19 mouse cellular contexts compared by ENCODE assay signal in the genomic region with DNA sequence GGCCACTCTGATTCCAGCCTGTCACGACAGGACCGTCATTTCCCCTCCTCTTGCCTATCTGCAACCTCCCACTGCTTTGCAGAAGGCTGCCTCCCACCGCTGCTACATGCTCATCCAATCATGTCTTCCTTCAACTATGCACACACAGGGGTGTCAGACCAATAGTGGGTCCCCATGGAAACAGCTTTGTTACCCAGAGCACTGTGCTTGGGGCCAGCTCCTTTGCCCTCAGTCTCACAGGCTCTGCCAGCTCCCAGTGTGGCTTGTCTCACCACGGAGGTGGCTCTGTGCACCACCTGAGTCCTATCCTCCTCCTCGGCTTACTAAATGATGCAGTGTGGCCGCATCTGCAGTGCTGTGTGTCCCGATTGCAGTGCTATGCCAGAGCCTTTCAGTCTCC.
DNase-seq lines count a peak whose midpoint lies in the region; ATAC-seq and TF ChIP-seq lines count a peak whose summit lies in the region.
"Had no signal": no experiment of that assay in that cellular context is flagged by ENCODE, and none has a peak within 500 bp of the region (broad histone marks: within the 10 kb centered on the region; RNA-seq: fewer than 3 reads in every experiment).

No protein-coding gene starts in this region.

- H3K36me3 ChIP-seq in forebrain, embryonic 13.5 days (ENCODE audit: poor library complexity, severe bottlenecking) = no peaks in the 10 kb centered on the region
- H3K36me3 ChIP-seq in forebrain, postnatal 0 days (ENCODE audit: insufficient read depth) = no peaks in the 10 kb centered on the region
- H3K36me3 ChIP-seq: embryonic facial prominence, embryonic 15.5 days; G1E; heart, embryonic 10.5 days; limb, embryonic 10.5 days had no signal

- TF ChIP-seq CTCF in forebrain, postnatal 0 days (IDR thresholded peaks at IDR 0.05; ENCODE audit: low read depth) = no peak
- TF ChIP-seq CTCF in left cerebral cortex, adult 2 months (IDR thresholded peaks at IDR 0.05) = no peak

- H3K4me1 ChIP-seq in forebrain, embryonic 13.5 days = peaks cover 30% of the 10 kb centered on the region
- H3K4me1 ChIP-seq in forebrain, postnatal 0 days (ENCODE audit: insufficient read depth) = no peaks in the 10 kb centered on the region
- H3K4me1 ChIP-seq: limb, embryonic 10.5 days had no signal

- no peaks in the 10 kb centered on the region for H3K9me3 ChIP-seq in forebrain, embryonic 13.5 days (replicated peaks)
- H3K9me3 ChIP-seq in forebrain, postnatal 0 days (ENCODE audit: low read length) = no peaks in the 10 kb centered on the region
- H3K9me3 ChIP-seq: embryonic facial prominence, embryonic 15.5 days; heart, embryonic 10.5 days; limb, embryonic 10.5 days had no signal

- no peak overlapping the region for H3K4me3 ChIP-seq in forebrain, embryonic 13.5 days
- H3K4me3 ChIP-seq in forebrain, postnatal 0 days (ENCODE audit: low read depth, low read length) = no peak overlapping the region
- H3K4me3 ChIP-seq in left cerebral cortex, adult 2 months = no peak overlapping the region
- H3K4me3 ChIP-seq: embryonic facial prominence, embryonic 15.5 days; gastrocnemius, adult 2 months; heart, embryonic 10.5 days; limb, embryonic 10.5 days had no signal

- 68% methylated on average over 7 of the region's 7 CpGs for WGBS in forebrain, embryonic 13.5 days
- 69% methylated on average over 7 of the region's 7 CpGs for WGBS in forebrain, postnatal 0 days

- no peak overlapping the region for H3K27ac ChIP-seq in forebrain, embryonic 13.5 days
- no peak overlapping the region for H3K27ac ChIP-seq in forebrain, postnatal 0 days (ENCODE audit: low read depth, low read length)
- 0 out of 2 replicates have a peak overlapping the region, but pooled peaks have one; percentile 40 for H3K27ac ChIP-seq in left cerebral cortex, adult 2 months
- H3K27ac ChIP-seq: embryonic facial prominence, embryonic 15.5 days; gastrocnemius, adult 2 months; heart, embryonic 10.5 days; kidney, postnatal 0 days; limb, embryonic 10.5 days had no signal

- no peak overlapping the region for H3K9ac ChIP-seq in forebrain, embryonic 13.5 days
- no peak overlapping the region for H3K9ac ChIP-seq in forebrain, postnatal 0 days
- H3K9ac ChIP-seq: embryonic facial prominence, embryonic 15.5 days; liver, postnatal 0 days had no signal

- no peak overlapping the region for H3K4me2 ChIP-seq in forebrain, embryonic 13.5 days
- H3K4me2 ChIP-seq in forebrain, postnatal 0 days (ENCODE audit: low read depth) = no peak overlapping the region
- H3K4me2 ChIP-seq: embryonic facial prominence, embryonic 15.5 days had no signal

- ATAC-seq in forebrain, embryonic 13.5 days = 0 out of 2 replicates have a peak, but pooled peaks have one; percentile 33
- ATAC-seq in forebrain, postnatal 0 days = no peak
- ATAC-seq: liver, postnatal 0 days had no signal

- intact Hi-C loops in left cerebral cortex, adult 2 months (cut with DNase I) = no loop called here

- DNase-seq in forebrain, postnatal 0 days = no peak
- DNase-seq in left cerebral cortex, adult 2 months (ENCODE audit: extremely low spot score in 1 of 2, low spot score in 2 of 2) = no peak
- no peak for DNase-seq in left cerebral cortex, adult 18-20 months (ENCODE audit: low spot score in 2 of 2)
- DNase-seq in right cerebral cortex, postnatal 25 days = peak; percentile 22
- no peak for DNase-seq in right cerebral cortex, postnatal 36 days (ENCODE audit: low spot score in 2 of 2)
- DNase-seq in thymus, postnatal 36 days = no peak
- DNase-seq: adrenal gland, postnatal 25 days; cerebellum, postnatal 25 days; gastrocnemius, adult 2 months; heart, postnatal 10 days; kidney, adult 18-20 months; liver, postnatal 0 days; lung, postnatal 10 days had no signal

- no peaks in the 10 kb centered on the region for H3K27me3 ChIP-seq in forebrain, embryonic 13.5 days
- H3K27me3 ChIP-seq in forebrain, postnatal 0 days (ENCODE audit: insufficient read depth, low read length) = no peaks in the 10 kb centered on the region
- H3K27me3 ChIP-seq: embryonic facial prominence, embryonic 15.5 days had no signal
